Mouse (Mus musculus): ENCODE results near the gene Prdm9. TPM values are rescaled to one million over a fixed set of nuclear protein-coding genes. Genes with fewer than 3 reads are reported as not detected.
A peak's percentile ranks its signal among the peaks of the same experiment; 100 is the strongest.
"Not testable (repeated sequence)": the region's sequence is repeated elsewhere in the genome, so short reads cannot be mapped to it uniquely, and the experiment has no call there.

The Prdm9 gene
- polyA plus RNA-seq, 1 experiment from 2014 or later, result 1.00 TPM

GRCm38 (mm10) chr17:15564928-15565300 is 760 bp upstream of the Prdm9 start:
- no peak for ATAC-seq (ENCODE audit: insufficient number of reproducible peaks, low FRiP score, low TSS enrichment, low read depth)
- 38% methylated on average over 12 of the region's 12 CpGs for WGBS
- H3K9ac ChIP-seq, result no peak overlapping the region

GRCm38 (mm10) chr17:15559946-15560345 is 4.2 kb downstream of the Prdm9 start:
- H3K9me3 ChIP-seq, result no peaks in the 10 kb centered on the region
- no peak overlapping the region for H3K4me3 ChIP-seq
- H3K4me2 ChIP-seq, result no peak overlapping the region
- no peak overlapping the region for H3K9ac ChIP-seq
- no peaks in the 10 kb centered on the region for H3K27me3 ChIP-seq
- H3K4me1 ChIP-seq, result peaks cover 6% of the 10 kb centered on the region; the same call in 1 of the 2 replicates
- 89% methylated on average over 2 of the region's 2 CpGs for WGBS
- H3K36me3 ChIP-seq, result no peaks in the 10 kb centered on the region
- ATAC-seq (ENCODE audit: insufficient number of reproducible peaks, low FRiP score, low TSS enrichment, low read depth), result no peak
- H3K27ac ChIP-seq, result no peak overlapping the region

More at GRCm38 (mm10) chr17:15564928-15565300, 760 bp upstream of the Prdm9 start:
- peaks cover 6% of the 10 kb centered on the region; the same call in 1 of the 2 replicates for H3K4me1 ChIP-seq
- no peak overlapping the region for H3K27ac ChIP-seq
- peak overlapping the region; percentile 75 for H3K4me3 ChIP-seq
- no peaks in the 10 kb centered on the region for H3K9me3 ChIP-seq
- no peaks in the 10 kb centered on the region for H3K27me3 ChIP-seq
- H3K36me3 ChIP-seq, result no peaks in the 10 kb centered on the region
- peak overlapping the region; percentile 62 for H3K4me2 ChIP-seq

- no peak overlapping the region for H3K4me3 ChIP-seq
- WGBS, result 51% methylated on average over 1 of the region's 1 CpGs
- no peak overlapping the region for H3K27ac ChIP-seq
- H3K9ac ChIP-seq, result no peak overlapping the region
- no peak overlapping the region for H3K4me2 ChIP-seq
- H3K36me3 ChIP-seq, result no peaks in the 10 kb centered on the region
- no peaks in the 10 kb centered on the region for H3K27me3 ChIP-seq
- H3K9me3 ChIP-seq, result no peaks in the 10 kb centered on the region
- ATAC-seq (ENCODE audit: insufficient number of reproducible peaks, low FRiP score, low TSS enrichment, low read depth), result no peak
- no peaks in the 10 kb centered on the region for H3K4me1 ChIP-seq
Observed at GRCm38 (mm10) chr17:15549713-15550112, 14.4 kb downstream of the Prdm9 start.

GRCm38 (mm10) chr17:15546440-15546839 is 17.7 kb downstream of the Prdm9 start:
- Histone ChIP-seq H3K4me1 (no peaks in the 10 kb centered on the region), H3K4me3 (no peak overlapping the region), H3K27me3 (no peaks in the 10 kb centered on the region), H3K9me3 (no peaks in the 10 kb centered on the region; the same call in 1 of the 2 replicates), H3K27ac (no peak overlapping the region), H3K36me3 (no peaks in the 10 kb centered on the region), H3K9ac (no peak overlapping the region), H3K4me2 (no peak overlapping the region)
- ATAC-seq (ENCODE audit: insufficient number of reproducible peaks, low FRiP score, low TSS enrichment, low read depth), result no peak
- 64% methylated on average over 4 of the region's 4 CpGs for WGBS

GRCm38 (mm10) chr17:15543868-15544267 is 20.3 kb downstream of the Prdm9 start:
- not testable (repeated sequence) for H3K4me2 ChIP-seq; H3K27me3 ChIP-seq; H3K36me3 ChIP-seq; H3K9me3 ChIP-seq; H3K4me3 ChIP-seq; ATAC-seq (ENCODE audit: insufficient number of reproducible peaks, low FRiP score, low TSS enrichment, low read depth); H3K27ac ChIP-seq; H3K4me1 ChIP-seq; H3K9ac ChIP-seq
- 56% methylated on average over 4 of the region's 4 CpGs for WGBS

- H3K27me3 ChIP-seq, result peaks cover 18% of the 10 kb centered on the region
- no peak overlapping the region for H3K27ac ChIP-seq
- ATAC-seq (ENCODE audit: insufficient number of reproducible peaks, low FRiP score, low TSS enrichment, low read depth), result no peak
- no peak overlapping the region for H3K4me2 ChIP-seq
- H3K9ac ChIP-seq, result no peak overlapping the region
- 66% methylated on average over 4 of the region's 4 CpGs for WGBS
- no peaks in the 10 kb centered on the region; the same call in 1 of the 2 replicates for H3K9me3 ChIP-seq
- H3K36me3 ChIP-seq, result no peaks in the 10 kb centered on the region
- H3K4me3 ChIP-seq, result no peak overlapping the region
- H3K4me1 ChIP-seq, result peaks cover 6% of the 10 kb centered on the region; the same call in 1 of the 2 replicates
Observed at GRCm38 (mm10) chr17:15540309-15540708, 23.8 kb downstream of the Prdm9 start.

GRCm38 (mm10) chr17:15536457-15536904 is 27.7 kb downstream of the Prdm9 start:
- H3K36me3 ChIP-seq, result no peaks in the 10 kb centered on the region
- 0 out of 2 replicates have a peak, but pooled peaks have one; percentile 40 for ATAC-seq (ENCODE audit: insufficient number of reproducible peaks, low FRiP score, low TSS enrichment, low read depth)
- H3K4me3 ChIP-seq, result peak overlapping the region; percentile 45
- H3K4me2 ChIP-seq, result peak overlapping the region; percentile 81
- peaks cover 21% of the 10 kb centered on the region for H3K27me3 ChIP-seq
- 2% methylated on average over 33 of the region's 33 CpGs for WGBS
- H3K9ac ChIP-seq, result peak overlapping the region; percentile 23; the same call in 1 of the 2 replicates
- H3K27ac ChIP-seq, result no peak overlapping the region
- peaks cover 6% of the 10 kb centered on the region; the same call in 1 of the 2 replicates for H3K4me1 ChIP-seq
- no peaks in the 10 kb centered on the region for H3K9me3 ChIP-seq

- ATAC-seq (ENCODE audit: insufficient number of reproducible peaks, low FRiP score, low TSS enrichment, low read depth), result no peak
- Histone ChIP-seq H3K4me2 (peak overlapping the region; percentile 81), H3K36me3 (no peaks in the 10 kb centered on the region), H3K9ac (no peak overlapping the region), H3K4me3 (peak overlapping the region; percentile 45), H3K27me3 (peaks cover 21% of the 10 kb centered on the region), H3K9me3 (no peaks in the 10 kb centered on the region), H3K27ac (no peak overlapping the region), H3K4me1 (peaks cover 6% of the 10 kb centered on the region; the same call in 1 of the 2 replicates)
- WGBS, result 17% methylated on average over 8 of the region's 8 CpGs
Observed at GRCm38 (mm10) chr17:15535943-15536342, 28.2 kb downstream of the Prdm9 start.

- Histone ChIP-seq H3K4me3 (no peak overlapping the region), H3K9me3 (no peaks in the 10 kb centered on the region), H3K4me2 (no peak overlapping the region), H3K27ac (no peak overlapping the region), H3K36me3 (no peaks in the 10 kb centered on the region), H3K9ac (no peak overlapping the region), H3K27me3 (peaks cover 21% of the 10 kb centered on the region), H3K4me1 (peaks cover 6% of the 10 kb centered on the region; the same call in 1 of the 2 replicates)
- WGBS, result 62% methylated on average over 10 of the region's 11 CpGs
- ATAC-seq (ENCODE audit: insufficient number of reproducible peaks, low FRiP score, low TSS enrichment, low read depth), result no peak
Observed at GRCm38 (mm10) chr17:15535162-15535800, 28.9 kb downstream of the Prdm9 start.

- H3K4me3 ChIP-seq, result no peak overlapping the region
- H3K4me2 ChIP-seq, result no peak overlapping the region
- H3K27me3 ChIP-seq, result peaks cover 2% of the 10 kb centered on the region
- H3K27ac ChIP-seq, result no peak overlapping the region
- WGBS, result 10% methylated on average over 5 of the region's 5 CpGs
- peaks cover 8% of the 10 kb centered on the region for H3K4me1 ChIP-seq
- ATAC-seq (ENCODE audit: insufficient number of reproducible peaks, low FRiP score, low TSS enrichment, low read depth), result no peak
- H3K9me3 ChIP-seq, result no peaks in the 10 kb centered on the region
- H3K9ac ChIP-seq, result no peak overlapping the region
- peaks cover 3% of the 10 kb centered on the region; the same call in 1 of the 2 replicates for H3K36me3 ChIP-seq
Observed at GRCm38 (mm10) chr17:15530141-15530540, 34.0 kb downstream of the Prdm9 start.

GRCm38 (mm10) chr17:15528887-15529286 is 35.3 kb downstream of the Prdm9 start:
- 71% methylated on average over 2 of the region's 2 CpGs for WGBS
- H3K27ac ChIP-seq, result no peak overlapping the region
- no peaks in the 10 kb centered on the region for H3K9me3 ChIP-seq
- H3K27me3 ChIP-seq, result no peaks in the 10 kb centered on the region
- H3K9ac ChIP-seq, result no peak overlapping the region
- H3K36me3 ChIP-seq, result peaks cover 14% of the 10 kb centered on the region
- no peak for ATAC-seq (ENCODE audit: insufficient number of reproducible peaks, low FRiP score, low TSS enrichment, low read depth)
- H3K4me2 ChIP-seq, result no peak overlapping the region
- H3K4me3 ChIP-seq, result no peak overlapping the region
- H3K4me1 ChIP-seq, result peaks cover 8% of the 10 kb centered on the region

- H3K4me2 ChIP-seq, result peak overlapping the region; percentile 87
- 51% methylated on average over 3 of the region's 3 CpGs for WGBS
- no peaks in the 10 kb centered on the region for H3K27me3 ChIP-seq
- peak overlapping the region; percentile 67; the same call in 1 of the 2 replicates for H3K9ac ChIP-seq
- peaks cover 8% of the 10 kb centered on the region for H3K4me1 ChIP-seq
- peak overlapping the region; percentile 89 for H3K27ac ChIP-seq
- ATAC-seq (ENCODE audit: insufficient number of reproducible peaks, low FRiP score, low TSS enrichment, low read depth), result no peak
- peak overlapping the region; percentile 78 for H3K4me3 ChIP-seq
- no peaks in the 10 kb centered on the region for H3K9me3 ChIP-seq
- peaks cover 16% of the 10 kb centered on the region for H3K36me3 ChIP-seq
Observed at GRCm38 (mm10) chr17:15527811-15528136, 36.4 kb downstream of the Prdm9 start.
